Mouse (Mus musculus): ENCODE data around the gene Ccnk.

GRCm38 (mm10) chr12:108208216-108208615 is 28.8 kb downstream of the Ccnk start:
- no peak for TF ChIP-seq E2F4 (IDR thresholded peaks at IDR 0.05; ENCODE audit: insufficient read depth)
- TF ChIP-seq TCF3 (IDR thresholded peaks at IDR 0.05; ENCODE audit: insufficient read length, low read depth), result no peak
- TF ChIP-seq CEBPB (IDR thresholded peaks at IDR 0.05; ENCODE audit: insufficient read depth, poor library complexity, severe bottlenecking), result no peak
- no peak for TF ChIP-seq MYOD1 (IDR thresholded peaks at IDR 0.05; ENCODE audit: control insufficient read depth in 1 of 3, insufficient read length in 2 of 3, low read depth in 2 of 3)
- no peak for TF ChIP-seq POLR2A (IDR thresholded peaks at IDR 0.05; ENCODE audit: insufficient read length, low read depth)
- no peak for TF ChIP-seq TCF12 (IDR thresholded peaks at IDR 0.05; ENCODE audit: insufficient read depth, poor library complexity, severe bottlenecking)

Data from myocyte (in vitro differentiated cells).